Mouse (Mus musculus) hindbrain, embryonic 11.5 days (tissue): Measurements from ENCODE around the gene Pdhb. TPM values are rescaled to one million over a fixed set of nuclear protein-coding genes. Genes with fewer than 3 reads are reported as not detected.
"Not testable (repeated sequence)": the region's sequence is repeated elsewhere in the genome, so short reads cannot be mapped to it uniquely, and the experiment has no call there.

Experiments used
- ATAC-seq: fragments of 200-750 bp; cut with Nextera tagmentation; 2 replicates; pipeline ENCODE4 v1.8.0; 2017; ENCODE audit warnings: mild to moderate bottlenecking, moderate TSS enrichment, moderate library complexity; ENCODE audit not compliant: low FRiP score
- DNase-seq: peaks from one replicate; pipeline ENCODE4 v3.0.0-alpha.2; 2015; ENCODE audit warnings: low spot score
- H3K27ac ChIP-seq: fragments of 300-500 bp; sonication (generic); 2 replicates; pipeline ENCODE4 v1.5.1; 2014; ENCODE audit warnings: mild to moderate bottlenecking, low read depth, low read length
- H3K27me3 ChIP-seq: fragments of 300-500 bp; sonication (generic); 2 replicates; pipeline ENCODE4 v1.6.1; 2014; ENCODE audit warnings: mild to moderate bottlenecking, low read length, moderate library complexity, mixed read lengths; ENCODE audit not compliant: control insufficient read depth, insufficient read depth
- H3K36me3 ChIP-seq: fragments of 300-500 bp; sonication (generic); 2 replicates; pipeline ENCODE4 v1.6.1; 2014; ENCODE audit warnings: mild to moderate bottlenecking, low read length, moderate library complexity, mixed read lengths; ENCODE audit not compliant: control insufficient read depth, insufficient read depth
- H3K4me1 ChIP-seq: fragments of 300-500 bp; sonication (generic); replicated peaks from 2 replicates; pipeline ENCODE4 v1.6.1; 2014; ENCODE audit warnings: low read length, mixed read lengths; ENCODE audit not compliant: control insufficient read depth, insufficient read depth
- H3K4me2 ChIP-seq: fragments of 300-500 bp; sonication (generic); replicated peaks from 2 replicates; pipeline ENCODE4 v1.6.1; 2014; ENCODE audit warnings: mild to moderate bottlenecking, low read depth, low read length
- H3K4me3 ChIP-seq: fragments of 300-500 bp; sonication (generic); 2 replicates; pipeline ENCODE4 v1.5.1; 2014; ENCODE audit warnings: low read depth, low read length
- H3K9ac ChIP-seq: fragments of 300-500 bp; sonication (generic); 2 replicates; pipeline ENCODE4 v1.6.1; 2014; ENCODE audit warnings: low read depth, low read length
- H3K9me3 ChIP-seq: fragments of 300-500 bp; sonication (generic); 2 replicates; pipeline ENCODE4 v1.6.1; 2016; ENCODE audit warnings: low read length; ENCODE audit not compliant: control insufficient read depth
- WGBS: fragments of 180-500 bp; shearing (Covaris S2); extraction: QIAGEN DNeasy Blood & Tissue Kit; methylation state at CpG from one replicate; pipeline ENCODE4 v1.1.7; 2014; 5-methylcytosine and 5-hydroxymethylcytosine counted together
- polyA plus RNA-seq: library from polyadenylated mRNA; unstranded; fragments of >200 nt; fragmentation: Nextera tagmentation; extraction: Ambion mirVana; gene quantifications from 2 replicates; pipeline ENCODE4 v1.2.1, GENCODE M21; 2014

Pdhb gene
- polyA plus RNA-seq, 1 experiment from 2014 or later = 228 TPM

DNA sequence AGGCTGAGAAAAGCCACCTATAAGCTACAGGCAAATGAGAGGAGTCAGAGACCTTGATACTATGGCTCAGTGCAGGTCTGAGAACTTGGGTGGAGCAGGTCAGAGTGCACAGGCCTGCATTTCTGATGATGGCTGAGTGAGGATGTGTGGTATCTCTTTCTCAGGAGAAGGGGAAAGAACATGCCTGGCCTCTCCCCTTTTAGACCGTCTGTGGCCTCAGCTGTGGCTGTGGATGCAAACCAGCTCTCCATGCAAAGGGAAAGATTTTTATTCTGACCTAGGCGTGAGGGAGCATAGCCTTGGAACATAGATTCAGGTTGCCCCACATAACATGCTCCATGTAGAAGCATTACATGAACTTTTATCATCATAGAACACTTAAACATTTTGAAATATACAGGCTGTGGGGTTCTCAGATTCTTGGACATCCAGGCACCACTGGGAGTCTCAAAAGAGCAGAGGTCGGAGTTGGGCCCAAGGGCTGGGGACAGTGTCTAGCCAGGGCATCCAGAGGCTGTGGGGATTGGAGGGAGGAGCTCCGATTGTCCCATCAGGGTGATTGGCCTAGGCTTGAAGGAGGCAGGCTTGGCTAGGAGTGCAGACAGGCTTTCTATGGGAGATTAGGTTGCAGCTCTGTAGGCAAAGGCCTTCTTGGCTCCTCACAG lies 7.7 kb upstream of the Pdhb start:
- no peak overlapping the region for H3K4me3 ChIP-seq
- no peaks in the 10 kb centered on the region for H3K4me1 ChIP-seq
- no peak for ATAC-seq
- no peak overlapping the region for H3K4me2 ChIP-seq
- 78% methylated on average over 4 of the region's 4 CpGs for WGBS
- DNase-seq = no peak
- H3K9ac ChIP-seq = no peak overlapping the region
- H3K9me3 ChIP-seq = no peaks in the 10 kb centered on the region
- no peaks in the 10 kb centered on the region for H3K36me3 ChIP-seq
- H3K27me3 ChIP-seq = no peaks in the 10 kb centered on the region
- H3K27ac ChIP-seq = no peak overlapping the region

DNA sequence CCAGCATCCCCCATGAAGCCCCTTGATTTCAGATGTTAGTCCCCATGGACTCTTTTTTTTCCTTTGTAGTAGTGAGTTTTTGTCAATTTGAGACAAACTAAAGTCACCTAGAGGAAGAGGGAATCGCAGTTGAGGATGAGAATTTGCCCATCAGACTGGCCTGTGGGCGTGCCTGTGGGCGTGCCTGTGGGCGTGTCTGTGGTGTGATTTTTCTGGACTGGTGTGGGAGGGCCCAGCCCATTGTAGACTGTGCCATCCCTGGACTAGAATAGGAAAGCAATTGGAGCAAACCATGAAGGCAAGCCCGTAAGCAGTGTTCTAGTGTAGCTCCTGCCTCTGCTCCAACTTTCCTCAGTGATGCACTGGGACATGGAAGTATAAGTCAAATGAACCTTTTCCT lies 3.4 kb upstream of the Pdhb start:
- 53% methylated on average over 5 of the region's 5 CpGs for WGBS
- Histone ChIP-seq H3K27ac (no peak overlapping the region), H3K27me3 (no peaks in the 10 kb centered on the region), H3K4me2 (no peak overlapping the region), H3K4me1 (no peaks in the 10 kb centered on the region; the same call in 1 of the 2 replicates), H3K9me3 (no peaks in the 10 kb centered on the region), H3K36me3 (no peaks in the 10 kb centered on the region), H3K4me3 (no peak overlapping the region), H3K9ac (no peak overlapping the region)
- DNase-seq = peak; percentile 17
- ATAC-seq = no peak

DNA sequence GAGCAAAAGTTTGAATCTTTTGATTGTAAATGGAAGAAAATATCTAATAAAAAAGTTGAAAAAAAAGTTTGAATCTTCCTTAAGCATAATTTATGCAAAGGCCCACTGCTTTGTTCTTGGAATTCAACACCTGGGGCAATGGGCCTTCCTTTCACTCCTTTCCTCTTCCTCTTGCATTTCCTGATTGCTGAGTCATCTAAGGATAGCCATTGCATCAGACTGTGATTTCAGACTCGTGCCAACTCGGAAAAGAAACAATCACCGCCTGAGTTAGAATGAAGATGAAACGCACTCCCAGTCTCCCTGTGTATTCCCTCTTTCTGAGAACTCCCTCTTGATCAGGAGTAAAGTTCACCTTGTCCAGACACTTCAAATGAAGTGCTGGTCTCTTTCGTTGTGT lies 1.8 kb upstream of the Pdhb start:
- no peaks in the 10 kb centered on the region for H3K27me3 ChIP-seq
- no peaks in the 10 kb centered on the region; the same call in 1 of the 2 replicates for H3K4me1 ChIP-seq
- ATAC-seq = no peak
- no peaks in the 10 kb centered on the region for H3K9me3 ChIP-seq
- no peak for DNase-seq
- no peak overlapping the region for H3K4me2 ChIP-seq
- H3K36me3 ChIP-seq = 0 out of 2 replicates have a peak, but pooled peaks cover 2% of the 10 kb centered on the region
- no peak overlapping the region for H3K27ac ChIP-seq
- WGBS = 90% methylated on average over 5 of the region's 5 CpGs
- H3K9ac ChIP-seq = no peak overlapping the region
- H3K4me3 ChIP-seq = no peak overlapping the region

DNA sequence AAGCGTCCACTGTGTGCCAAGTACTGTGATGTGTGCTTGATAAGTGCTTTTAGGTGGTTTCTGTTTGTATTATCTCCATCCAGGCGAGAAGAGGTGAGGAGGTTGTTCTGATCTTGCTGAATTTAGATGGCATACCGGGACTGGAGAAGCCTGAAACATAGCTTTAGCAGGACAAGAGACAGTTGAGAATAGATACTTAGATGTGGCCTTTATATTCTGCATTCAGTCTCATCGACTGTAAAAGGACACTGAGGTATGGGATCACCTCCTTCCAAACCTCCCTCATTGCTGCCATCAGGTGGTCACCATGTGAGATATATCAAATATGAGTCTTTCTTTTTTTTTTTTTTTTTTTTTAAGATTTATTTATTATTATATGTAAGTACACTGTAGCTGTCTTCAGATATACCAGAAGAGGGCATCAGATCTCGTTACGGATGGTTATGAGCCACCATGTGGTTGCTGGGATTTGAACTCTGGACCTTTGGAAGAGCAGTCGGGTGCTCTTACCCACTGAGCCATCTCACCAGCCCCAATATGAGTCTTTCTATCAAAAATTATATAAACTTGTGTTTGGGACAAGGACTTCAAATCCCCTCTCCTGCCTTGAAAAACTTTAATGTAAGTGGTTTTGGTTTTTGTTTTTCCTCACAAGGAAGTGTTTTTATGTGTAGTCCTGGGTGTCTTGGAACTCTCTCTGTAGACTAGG lies 871 bp upstream of the Pdhb start:
- peak overlapping the region; percentile 76 for H3K4me3 ChIP-seq
- H3K27ac ChIP-seq = peak overlapping the region; percentile 54; the same call in 1 of the 2 replicates
- peak overlapping the region; percentile 79 for H3K4me2 ChIP-seq
- 27% methylated on average over 5 of the region's 7 CpGs for WGBS
- H3K36me3 ChIP-seq, H3K4me1 ChIP-seq, H3K9me3 ChIP-seq, H3K27me3 ChIP-seq, DNase-seq, H3K9ac ChIP-seq: not testable (repeated sequence)
- peak; percentile 6; the same call in 1 of the 2 replicates for ATAC-seq

DNA sequence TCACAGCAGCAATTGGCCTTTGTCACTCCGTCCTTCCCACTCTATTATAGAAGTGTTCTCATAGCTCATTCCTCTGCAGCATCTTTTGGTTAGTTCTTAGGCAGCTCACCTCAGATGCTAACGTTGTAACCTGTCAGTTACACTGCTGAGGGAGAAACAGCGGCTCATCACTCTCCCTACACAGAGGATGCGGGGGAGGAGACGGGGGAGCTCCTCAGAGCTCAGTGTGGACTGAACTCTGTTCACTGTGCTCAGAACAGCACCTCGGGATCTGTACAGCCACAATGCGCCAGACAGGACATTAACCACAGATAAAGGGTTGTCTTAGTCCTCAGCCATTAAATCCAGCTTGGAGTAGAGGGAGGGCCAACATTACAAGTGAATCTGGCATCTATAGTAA lies 8.4 kb downstream of the Pdhb start:
- Histone ChIP-seq H3K4me1 (no peaks in the 10 kb centered on the region), H3K9ac (no peak overlapping the region), H3K27me3 (no peaks in the 10 kb centered on the region), H3K27ac (no peak overlapping the region), H3K4me2 (no peak overlapping the region), H3K36me3 (peaks cover 8% of the 10 kb centered on the region), H3K9me3 (no peaks in the 10 kb centered on the region), H3K4me3 (no peak overlapping the region)
- DNase-seq = no peak
- ATAC-seq = no peak
- whole genome bisulfite sequencing = 86% methylated on average over 7 of the region's 7 CpGs

DNA sequence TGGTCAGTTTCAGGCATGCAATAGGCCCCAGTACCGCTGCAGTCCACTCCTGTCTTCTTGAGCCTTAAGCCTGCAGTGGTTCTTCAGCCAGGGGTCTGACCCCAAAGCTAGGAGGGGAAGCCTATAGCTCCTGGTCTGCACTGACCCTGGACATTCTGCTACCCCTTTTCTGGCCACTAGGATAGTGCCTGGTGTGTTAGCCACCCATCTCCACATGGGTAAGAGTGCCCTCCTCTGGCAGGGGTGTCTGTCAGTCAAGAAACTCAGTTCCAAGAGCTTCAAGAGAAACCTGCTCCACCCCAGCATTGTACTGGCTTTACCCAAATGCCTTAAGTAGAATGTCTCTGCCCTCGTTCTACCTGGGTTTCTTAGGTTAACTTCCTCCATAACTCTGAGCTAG lies 11.0 kb downstream of the Pdhb start:
- H3K4me2 ChIP-seq = no peak overlapping the region
- ATAC-seq (no peak), DNase-seq (no peak)
- 89% methylated on average over 2 of the region's 2 CpGs for WGBS
- no peaks in the 10 kb centered on the region for H3K27me3 ChIP-seq
- H3K4me3 ChIP-seq = no peak overlapping the region
- no peaks in the 10 kb centered on the region for H3K9me3 ChIP-seq
- no peak overlapping the region for H3K27ac ChIP-seq
- H3K4me1 ChIP-seq = no peaks in the 10 kb centered on the region
- no peaks in the 10 kb centered on the region for H3K36me3 ChIP-seq
- H3K9ac ChIP-seq = no peak overlapping the region

DNA sequence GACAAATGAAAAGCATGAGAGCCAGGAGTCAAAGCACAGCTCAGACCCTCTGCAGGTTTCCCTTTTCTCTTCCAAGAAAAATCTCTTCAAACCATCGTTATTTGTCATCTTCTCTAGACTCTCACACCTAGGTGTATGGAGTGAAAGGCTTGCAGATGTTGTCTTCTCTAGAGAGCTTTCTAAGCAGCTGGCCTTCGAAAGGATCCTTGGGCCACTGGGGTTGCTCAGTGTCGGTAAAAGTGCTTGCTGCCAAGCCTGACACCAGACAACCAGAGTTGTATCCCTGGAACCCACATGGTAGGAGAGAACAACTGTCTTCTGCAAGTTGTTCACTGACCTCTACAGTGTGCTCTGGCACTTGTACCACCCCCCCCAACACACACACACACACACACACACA lies 13.7 kb downstream of the Pdhb start:
- WGBS = 86% methylated on average over 3 of the region's 3 CpGs
- Histone ChIP-seq H3K4me3 (no peak overlapping the region), H3K9me3 (no peaks in the 10 kb centered on the region), H3K27me3 (no peaks in the 10 kb centered on the region), H3K4me2 (no peak overlapping the region), H3K36me3 (no peaks in the 10 kb centered on the region), H3K4me1 (no peaks in the 10 kb centered on the region), H3K27ac (no peak overlapping the region), H3K9ac (no peak overlapping the region)
- ATAC-seq (no peak), DNase-seq (no peak)

DNA sequence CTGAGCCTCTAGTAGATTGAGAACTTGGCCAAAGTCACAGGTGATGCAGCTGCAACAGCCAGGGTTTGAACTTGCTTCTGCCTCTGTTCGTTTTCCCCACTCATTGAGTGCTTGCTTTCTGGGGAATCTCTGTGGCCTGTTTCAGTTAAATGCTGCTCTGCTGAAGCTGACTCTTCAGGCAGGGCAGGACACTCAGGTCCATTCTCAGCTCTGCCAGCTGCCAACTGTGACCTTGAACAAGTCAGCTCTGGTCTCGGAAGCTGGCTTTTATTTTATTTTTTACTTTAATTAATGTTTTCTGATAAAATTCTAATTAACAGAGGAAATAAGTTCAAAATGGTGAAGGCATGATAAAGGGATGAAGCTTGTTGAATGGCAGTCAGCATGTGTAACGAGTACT lies 14.1 kb downstream of the Pdhb start:
- Histone ChIP-seq H3K9me3 (no peaks in the 10 kb centered on the region), H3K4me3 (no peak overlapping the region), H3K36me3 (no peaks in the 10 kb centered on the region), H3K27ac (no peak overlapping the region), H3K4me2 (no peak overlapping the region), H3K27me3 (no peaks in the 10 kb centered on the region), H3K9ac (no peak overlapping the region), H3K4me1 (no peaks in the 10 kb centered on the region)
- 87% methylated on average over 3 of the region's 3 CpGs for WGBS
- DNase-seq (no peak), ATAC-seq (no peak)

DNA sequence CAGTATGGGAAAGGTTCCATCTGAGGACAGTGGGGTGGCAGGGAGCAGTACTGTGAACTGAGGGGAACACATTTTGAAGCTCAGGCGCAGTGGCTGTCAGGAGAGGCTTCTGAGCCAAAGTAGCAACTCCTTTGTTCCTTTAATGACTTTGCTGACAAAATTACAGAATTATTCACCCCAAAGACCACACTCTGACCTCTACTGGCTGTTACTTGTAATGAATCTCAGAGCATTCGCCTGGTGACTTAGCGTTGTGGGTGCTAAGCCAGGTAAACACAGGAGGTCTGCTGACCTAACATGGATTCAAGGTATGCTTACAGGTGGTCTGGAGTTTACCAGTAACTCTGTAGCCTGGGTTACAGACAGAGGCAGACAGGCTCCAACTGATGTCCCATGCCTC lies 15.9 kb downstream of the Pdhb start:
- DNase-seq = no peak
- Histone ChIP-seq H3K27me3 (no peaks in the 10 kb centered on the region), H3K4me1 (no peaks in the 10 kb centered on the region)

More for the DNA sequence above, 15.9 kb downstream of the Pdhb start:
- ATAC-seq = no peak
- Histone ChIP-seq H3K9me3 (no peaks in the 10 kb centered on the region), H3K36me3 (no peaks in the 10 kb centered on the region), H3K4me2 (no peak overlapping the region), H3K4me3 (no peak overlapping the region), H3K27ac (no peak overlapping the region), H3K9ac (no peak overlapping the region)
- 43% methylated on average over 3 of the region's 3 CpGs for WGBS
